Mouse (Mus musculus) lung, adult 2 months (tissue): Measurements from ENCODE around the gene Olfr1257. TPM values are rescaled to one million over a fixed set of nuclear protein-coding genes. Genes with fewer than 3 reads are reported as not detected.
"Not testable (repeated sequence)": the region's sequence is repeated elsewhere in the genome, so short reads cannot be mapped to it uniquely, and the experiment has no call there.

Experiments
- DNase-seq: peaks from one replicate; pipeline ENCODE4 v3.0.0; 2022
- H3K4me1 ChIP-seq: fragments of 200-500 bp; 2 replicates; pipeline ENCODE4 v1.6.1; 2011; ENCODE audit warnings: low read length; ENCODE audit not compliant: control insufficient read depth, insufficient read depth
- H3K4me3 ChIP-seq: fragments of 200-500 bp; replicated peaks from 2 replicates; pipeline ENCODE3; 2011; ENCODE audit warnings: low read depth, mild to moderate bottlenecking, control low read depth, low read length; ENCODE audit errors: extremely low read depth
- CTCF ChIP-seq: fragments of 200-500 bp; IDR thresholded peaks from 2 replicates; pipeline ENCODE4 v1.5.1; 2011; ENCODE audit warnings: mild to moderate bottlenecking, low read length, control low read depth; ENCODE audit not compliant: insufficient read depth
- POLR2A ChIP-seq: fragments of 200-500 bp; IDR thresholded peaks from 2 replicates; pipeline ENCODE4 v1.6.1; 2011; ENCODE audit warnings: low read depth, mild to moderate bottlenecking, control low read depth, low read length, borderline replicate concordance; ENCODE audit errors: extremely low read depth
- WGBS: fragments of 180-500 bp; shearing (Covaris S2); methylation state at CpG from one replicate; pipeline ENCODE4 v1.1.7; 2018; 5-methylcytosine and 5-hydroxymethylcytosine counted together
- polyA plus RNA-seq: library from polyadenylated mRNA; depleted of rRNA; stranded (reverse); fragments of >200 nt; gene quantifications from 2 replicates; pipeline ENCODE4 v1.2.3, GENCODE M21; 2012; rRNA removed

Gene Olfr1257
- not detected in 2 replicates for polyA plus RNA-seq

DNA sequence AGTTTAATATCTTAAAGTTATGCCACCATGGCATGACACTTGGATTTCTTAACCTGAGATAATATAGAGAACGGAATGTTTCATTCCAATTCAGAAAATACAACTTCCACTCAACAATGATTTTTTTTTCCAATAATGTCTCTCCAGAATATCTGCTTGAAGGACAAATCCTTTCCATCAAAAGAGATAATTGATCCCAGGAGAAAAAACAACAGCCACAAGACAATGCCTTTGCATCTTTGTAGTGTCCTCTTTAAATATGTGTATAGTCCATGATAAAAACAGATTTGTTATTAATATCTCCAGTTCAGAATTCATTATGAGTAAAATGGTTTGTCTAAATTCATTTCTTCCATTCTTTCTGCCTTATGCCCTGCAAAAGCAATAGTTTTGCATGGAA, at the start of gene Olfr1257:
Gene Olfr1257 (plus strand): TSS at position 301 of the 400 bp plus-strand sequence.
- TF ChIP-seq POLR2A (no peak), CTCF (no peak)
- no peaks in the 10 kb centered on the region for H3K4me1 ChIP-seq
- WGBS = 82% methylated on average over 1 of the region's 1 CpGs

DNA sequence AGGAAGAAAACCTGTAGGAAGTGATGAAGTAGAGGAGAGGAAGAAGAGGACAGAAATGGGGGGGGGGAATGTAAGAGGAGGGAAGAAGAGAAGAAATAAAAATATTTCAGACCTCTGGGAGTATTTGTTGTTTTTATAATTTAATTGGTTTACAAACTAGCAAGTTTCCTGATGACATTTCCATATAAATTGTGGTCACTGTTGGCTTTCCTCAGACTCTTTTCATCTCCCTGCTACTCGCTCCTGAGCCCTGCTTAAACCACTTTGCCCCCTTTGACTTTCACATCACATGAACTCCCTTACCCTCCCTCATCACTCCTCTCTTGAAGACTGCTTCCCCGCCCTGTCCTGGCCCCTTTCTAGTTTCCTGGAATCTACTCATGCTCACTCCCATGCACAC, 36.8 kb upstream of the Olfr1257 start, which contains the start of gene Olfr1256:
Gene Olfr1256 (minus strand): TSS at position 101 of the 400 bp plus-strand sequence.
- 37% methylated on average over 2 of the region's 2 CpGs for WGBS
- Histone ChIP-seq H3K4me1 (no peaks in the 10 kb centered on the region), H3K4me3 (no peak within 1 kb of the TSS)
- DNase-seq = no peak
- TF ChIP-seq POLR2A = no peak
- TF ChIP-seq CTCF = no peak

More for the DNA sequence above, at the start of gene Olfr1257:
- no peak for DNase-seq
- no peak within 1 kb of the TSS for H3K4me3 ChIP-seq

DNA sequence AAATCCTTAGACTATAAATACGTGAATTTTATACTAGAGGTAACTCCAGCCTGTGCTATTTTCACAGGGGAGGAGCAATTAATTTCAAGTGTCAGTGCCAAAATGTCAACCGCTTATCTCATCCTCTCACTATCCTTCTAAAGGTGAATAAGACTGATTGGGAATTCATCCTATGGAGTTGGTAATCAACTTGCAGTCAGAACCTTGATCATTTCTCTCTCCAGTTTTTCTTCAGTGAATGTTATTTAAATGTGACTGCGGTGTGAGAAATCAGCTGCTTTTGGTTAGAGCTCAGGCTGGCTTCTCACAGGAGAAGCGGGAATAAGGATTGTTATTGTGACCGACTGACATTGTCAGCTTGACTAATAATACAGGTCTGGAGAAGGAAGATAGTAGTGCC, 30.1 kb upstream of the Olfr1257 start, which contains the start of gene Olfr48:
Gene Olfr48 (minus strand): TSS at position 101 of the 400 bp plus-strand sequence.
- Histone ChIP-seq H3K4me3 (no peak within 1 kb of the TSS), H3K4me1 (no peaks in the 10 kb centered on the region)
- 68% methylated on average over 5 of the region's 5 CpGs for WGBS
- DNase-seq = no peak
- TF ChIP-seq POLR2A = no peak
- TF ChIP-seq CTCF = no peak

DNA sequence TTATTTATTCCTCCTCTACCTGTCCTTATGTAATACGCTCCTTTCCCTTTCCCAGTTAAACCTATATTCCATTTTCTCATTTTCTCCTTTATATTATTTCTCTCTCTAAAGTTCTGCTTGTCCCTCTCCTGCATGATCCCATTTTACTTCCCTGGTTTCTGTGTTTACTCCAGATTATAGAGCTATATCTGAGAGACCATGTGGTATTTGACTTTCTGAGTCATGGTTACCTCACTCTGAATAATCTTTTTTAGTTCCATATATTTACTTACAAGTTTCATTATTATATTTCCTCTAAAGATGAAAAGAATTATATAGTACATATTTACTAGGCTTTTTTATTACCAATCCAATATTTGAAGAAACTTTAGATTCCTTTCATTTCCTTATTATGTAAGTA, 29.0 kb upstream of the Olfr1257 start:
- no peak for TF ChIP-seq POLR2A
- no peak for TF ChIP-seq CTCF
- no peaks in the 10 kb centered on the region for H3K4me1 ChIP-seq
- DNase-seq = no peak
- H3K4me3 ChIP-seq = no peak overlapping the region
- WGBS = 93% methylated on average over 1 of the region's 1 CpGs

DNA sequence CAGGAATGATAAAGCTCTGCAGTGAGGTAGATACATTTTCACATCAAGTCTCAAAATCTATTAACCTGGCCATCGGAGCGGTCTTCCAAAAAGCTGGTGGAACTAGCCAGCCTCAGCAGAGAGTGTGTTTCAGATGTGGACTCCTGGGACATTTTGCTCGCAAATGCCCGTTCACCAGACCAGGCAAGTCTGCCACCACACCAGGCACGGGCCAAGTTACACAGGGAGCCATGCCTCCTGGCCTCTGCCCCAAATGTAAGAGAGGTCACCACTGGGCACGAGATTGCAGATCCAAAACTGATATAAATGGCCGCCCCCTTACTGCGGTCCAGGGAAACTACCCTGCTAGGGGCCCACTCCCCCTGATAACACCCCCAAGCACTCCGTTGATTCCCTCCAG, 34.4 kb downstream of the Olfr1257 start:
- WGBS = 85% methylated on average over 9 of the region's 9 CpGs
- DNase-seq, H3K4me3 ChIP-seq, H3K4me1 ChIP-seq: not testable (repeated sequence)

DNA sequence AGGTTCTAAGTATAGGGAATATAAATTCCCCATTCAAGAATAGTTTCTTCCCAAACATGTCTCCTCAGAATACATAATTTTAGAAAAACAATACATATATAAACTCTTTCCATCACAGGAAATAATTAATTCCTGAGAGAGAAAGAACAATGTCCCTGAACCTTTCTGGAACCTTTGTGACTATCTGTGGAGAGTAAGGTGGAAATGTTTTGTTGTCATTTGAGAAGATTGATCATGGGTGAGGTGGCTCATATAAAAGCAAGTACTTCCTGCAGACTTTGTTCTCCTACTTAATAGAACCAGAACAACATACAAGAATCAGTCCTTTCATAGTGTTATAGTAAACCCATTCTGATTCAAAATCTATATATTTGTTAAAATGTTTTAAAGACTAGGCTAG, 48.8 kb downstream of the Olfr1257 start, which contains the start of gene Olfr1258:
Gene Olfr1258 (plus strand): TSS at position 301 of the 400 bp plus-strand sequence.
- no peak for DNase-seq
- TF ChIP-seq CTCF (no peak), POLR2A (no peak)
- H3K4me3 ChIP-seq = no peak within 1 kb of the TSS

More for the DNA sequence above, 48.8 kb downstream of the Olfr1257 start, which contains the start of gene Olfr1258:
- H3K4me1 ChIP-seq = no peaks in the 10 kb centered on the region

Other genes starting within 250 kb of the Olfr1257 start
- not detected in 2 replicates for gene Olfr1249, start 243.5 kb upstream of the Olfr1257 start, polyA plus RNA-seq
- not detected in 2 replicates for gene Olfr1250, start 217.0 kb upstream of the Olfr1257 start, polyA plus RNA-seq
- gene Olfr1251, start 206.5 kb upstream of the Olfr1257 start, polyA plus RNA-seq = not detected in 2 replicates
- not detected in 2 replicates for gene Olfr1252, start 153.4 kb upstream of the Olfr1257 start, polyA plus RNA-seq
- gene Olfr1253, start 121.3 kb upstream of the Olfr1257 start, polyA plus RNA-seq = not detected in 2 replicates
- gene Olfr1254, start 84.8 kb upstream of the Olfr1257 start, polyA plus RNA-seq = not detected in 2 replicates
- gene Olfr1255, start 66.4 kb upstream of the Olfr1257 start, polyA plus RNA-seq = not detected in 2 replicates
- not detected in 2 replicates for gene Olfr1256, start 36.9 kb upstream of the Olfr1257 start, polyA plus RNA-seq
- not detected in 2 replicates for gene Olfr48, start 30.2 kb upstream of the Olfr1257 start, polyA plus RNA-seq
- gene Olfr1258, start 48.9 kb downstream of the Olfr1257 start, polyA plus RNA-seq = not detected in 2 replicates
- gene Olfr1259, start 70.2 kb downstream of the Olfr1257 start, polyA plus RNA-seq = not detected in 2 replicates
- not detected in 2 replicates for gene Olfr1260, start 95.9 kb downstream of the Olfr1257 start, polyA plus RNA-seq
- gene Olfr1261, start 112.8 kb downstream of the Olfr1257 start, polyA plus RNA-seq = not detected in 2 replicates
- not detected in 2 replicates for gene Olfr1262, start 121.7 kb downstream of the Olfr1257 start, polyA plus RNA-seq
- not detected in 2 replicates for gene Olfr1263, start 133.7 kb downstream of the Olfr1257 start, polyA plus RNA-seq
- not detected in 2 replicates for gene Olfr1264, start 147.1 kb downstream of the Olfr1257 start, polyA plus RNA-seq
- not detected in 2 replicates for gene Olfr1265, start 156.9 kb downstream of the Olfr1257 start, polyA plus RNA-seq
- gene Olfr140, start 185.2 kb downstream of the Olfr1257 start, polyA plus RNA-seq = not detected in 2 replicates
- gene Olfr1269, start 243.0 kb downstream of the Olfr1257 start, polyA plus RNA-seq = not detected in 2 replicates